Mouse (Mus musculus): ENCODE measurements around the gene Nmur1. TPM values are rescaled to one million over a fixed set of nuclear protein-coding genes. Genes with fewer than 3 reads are reported as not detected.

Nmur1 gene
- total and polyA plus RNA-seq, 3 experiments = not detected

GRCm38 (mm10) chr1:86440171-86440886, 14.3 kb upstream of the Nmur1 start (continued):
- TF ChIP-seq MEF2A (IDR thresholded peaks at IDR 0.05; ENCODE audit: extremely low read depth, insufficient replicate concordance, low read depth, low read length, poor library complexity, severe bottlenecking) = no peak
- TF ChIP-seq POLR2A (IDR thresholded peaks at IDR 0.05; ENCODE audit: control insufficient read depth in 1 of 2, insufficient read depth in 1 of 2, low read depth in 1 of 2, low read length in 2 of 2, poor library complexity in 1 of 2) = no peak
- TF ChIP-seq CHD1 (IDR thresholded peaks at IDR 0.05; ENCODE audit: low read depth, low read length) = 0 out of 2 replicates have a peak, but pooled peaks have one; percentile 44
- no peak for TF ChIP-seq KAT2A (conservative IDR thresholded peaks at IDR 0.05; ENCODE audit: low read depth, low read length)

GRCm38 (mm10) chr1:86439487-86440170, 13.6 kb upstream of the Nmur1 start:
- peak overlapping the region; percentile 70 for H3K27ac ChIP-seq (ENCODE audit: control insufficient read depth, low read depth, low read length)
- peak; percentile 82 for DNase-seq (ENCODE audit: low read depth, low spot score)
- peaks cover 14% of the 10 kb centered on the region; the same call in 1 of the 2 replicates for H3K79me2 ChIP-seq (ENCODE audit: control insufficient read depth, insufficient read depth, low read length, poor library complexity)
- no peaks in the 10 kb centered on the region for H3K9me3 ChIP-seq (replicated peaks; ENCODE audit: insufficient read depth, low read length)
- H3K4me1 ChIP-seq (ENCODE audit: control insufficient read depth in 1 of 2, insufficient read depth in 2 of 2, low read length in 2 of 2) = peaks cover 10 to 56% of the 10 kb centered on the region in 2 experiments
- H3K27me3 ChIP-seq (ENCODE audit: control insufficient read depth in 1 of 2, insufficient read depth in 2 of 2, low read length in 2 of 2) = no peaks in the 10 kb centered on the region
- H3K9ac ChIP-seq (ENCODE audit: control insufficient read depth, low read depth, low read length, poor library complexity, severe bottlenecking) = peak overlapping the region; percentile 66
- peaks cover 0 to 46% of the 10 kb centered on the region in 2 experiments; a peak in 2 of 4 replicates for H3K36me3 ChIP-seq (ENCODE audit: control insufficient read depth in 1 of 2, insufficient read depth in 2 of 2, low read length in 2 of 2)
- H3K4me3 ChIP-seq (ENCODE audit: control insufficient read depth in 1 of 2, insufficient read depth in 1 of 2, low read depth in 2 of 2, low read length in 2 of 2) = peak overlapping the region in 1 of 2 experiments; percentile 20; a peak in 2 of 4 replicates
- TF ChIP-seq ETS1 (IDR thresholded peaks at IDR 0.05; ENCODE audit: low read depth, low read length) = peak; percentile 86
- TF ChIP-seq POLR2AphosphoS5 (IDR thresholded peaks at IDR 0.05; ENCODE audit: borderline replicate concordance, low read depth, low read length) = no peak
- no peak for TF ChIP-seq JUND (IDR thresholded peaks at IDR 0.05; ENCODE audit: low read depth, low read length)
- TF ChIP-seq MXI1 (IDR thresholded peaks at IDR 0.05; ENCODE audit: low read depth, low read length) = peak; percentile 36; the same call in 1 of the 2 replicates
- TF ChIP-seq UBTF (IDR thresholded peaks at IDR 0.05; ENCODE audit: borderline replicate concordance, insufficient read depth, low read depth, low read length) = no peak
- no peak for TF ChIP-seq CHD1 (IDR thresholded peaks at IDR 0.05; ENCODE audit: low read depth, low read length)
- no peak; the same call in 1 of the 2 replicates for TF ChIP-seq MAZ (IDR thresholded peaks at IDR 0.05; ENCODE audit: low read depth, low read length)
- no peak for TF ChIP-seq ZNF384 (IDR thresholded peaks at IDR 0.05; ENCODE audit: low read depth, low read length)
- TF ChIP-seq BHLHE40 (IDR thresholded peaks at IDR 0.05; ENCODE audit: borderline replicate concordance, low read depth, low read length) = 0 out of 2 replicates have a peak, but pooled peaks have one; percentile 9
- TF ChIP-seq MEF2A (IDR thresholded peaks at IDR 0.05; ENCODE audit: extremely low read depth, insufficient replicate concordance, low read depth, low read length, poor library complexity, severe bottlenecking) = peak; percentile 86; the same call in 1 of the 2 replicates
- TF ChIP-seq MYC (IDR thresholded peaks at IDR 0.05; ENCODE audit: low read depth, low read length) = 0 out of 2 replicates have a peak, but pooled peaks have one; percentile 14
- TF ChIP-seq SIN3A (IDR thresholded peaks at IDR 0.05; ENCODE audit: low read length) = no peak
- no peak for TF ChIP-seq NRF1 (IDR thresholded peaks at IDR 0.05; ENCODE audit: insufficient read depth, low read depth, low read length, poor library complexity, severe bottlenecking)
- TF ChIP-seq HCFC1 (IDR thresholded peaks at IDR 0.05; ENCODE audit: low read depth, low read length) = no peak
- TF ChIP-seq RCOR1 (IDR thresholded peaks at IDR 0.05; ENCODE audit: low read depth, low read length) = peak; percentile 66
- TF ChIP-seq EP300 (IDR thresholded peaks at IDR 0.05; ENCODE audit: low read depth in 1 of 2, low read length in 2 of 2) = peak; percentile 60 to 70
- no peak for TF ChIP-seq KAT2A (conservative IDR thresholded peaks at IDR 0.05; ENCODE audit: low read depth, low read length)
- no peak for TF ChIP-seq ELF1 (IDR thresholded peaks at IDR 0.05; ENCODE audit: low read depth, low read length)
- no peak for TF ChIP-seq POLR2A (IDR thresholded peaks at IDR 0.05; ENCODE audit: control insufficient read depth in 1 of 2, insufficient read depth in 1 of 2, low read depth in 1 of 2, low read length in 2 of 2, poor library complexity in 1 of 2)
- no peak for TF ChIP-seq MYB (IDR thresholded peaks at IDR 0.05; ENCODE audit: low read depth, low read length)
- peak; percentile 66 for TF ChIP-seq TCF12 (IDR thresholded peaks at IDR 0.05; ENCODE audit: low read depth, low read length)
- no peak for TF ChIP-seq CHD2 (IDR thresholded peaks at IDR 0.05; ENCODE audit: low read length)
- 0 out of 2 replicates have a peak, but pooled peaks have one; percentile 27 for TF ChIP-seq MAX (IDR thresholded peaks at IDR 0.05; ENCODE audit: low read length)
- no peak for TF ChIP-seq GABPA (IDR thresholded peaks at IDR 0.05; ENCODE audit: low read depth, low read length)
- TF ChIP-seq SMC3 (IDR thresholded peaks at IDR 0.05; ENCODE audit: low read depth, low read length) = no peak
- no peak for TF ChIP-seq NELFE (IDR thresholded peaks at IDR 0.05; ENCODE audit: low read depth, low read length)
- no peak for TF ChIP-seq POLR2AphosphoS2 (IDR thresholded peaks at IDR 0.05; ENCODE audit: low read length)
- no peak for TF ChIP-seq ZC3H11A (IDR thresholded peaks at IDR 0.05; ENCODE audit: low read depth, low read length)
- TF ChIP-seq E2F4 (IDR thresholded peaks at IDR 0.05; ENCODE audit: borderline replicate concordance, low read depth, low read length) = no peak
- no peak for TF ChIP-seq CTCF (IDR thresholded peaks at IDR 0.05 in 2 of 3, conservative IDR thresholded peaks at IDR 0.05 in 1 of 3; ENCODE audit: control insufficient read depth in 1 of 3, insufficient read depth in 1 of 3, low read depth in 2 of 3, low read length in 3 of 3, poor library complexity in 1 of 3, severe bottlenecking in 1 of 3)
- TF ChIP-seq ZMIZ1 (IDR thresholded peaks at IDR 0.05; ENCODE audit: low read depth, low read length) = 0 out of 2 replicates have a peak, but pooled peaks have one; percentile 23
